Mouse (Mus musculus) myocyte (in vitro differentiated cells): Measurements from ENCODE around the gene Tesc.

Experiments used
- CEBPB ChIP-seq: IDR thresholded peaks from 2 replicates; pipeline ENCODE4 v1.6.1; 2011; ENCODE audit warnings: mild to moderate bottlenecking, moderate library complexity; ENCODE audit not compliant: poor library complexity, insufficient read depth, severe bottlenecking
- E2F4 ChIP-seq: IDR thresholded peaks from one replicate; pipeline ENCODE4 v1.6.1; 2011; ENCODE audit warnings: mild to moderate bottlenecking, control low read depth, moderate library complexity; ENCODE audit not compliant: insufficient read depth
- MAX ChIP-seq: IDR thresholded peaks from one replicate; pipeline ENCODE4 v1.6.1; 2011; ENCODE audit warnings: low read depth, mild to moderate bottlenecking, control low read depth
- MYOD1 ChIP-seq, 3 experiments: IDR thresholded peaks; one replicate each; pipeline ENCODE4 v1.6.1; 2011; ENCODE audit warnings: control low read depth in 2 of 3, low read depth in 2 of 3, mild to moderate bottlenecking in 2 of 3, moderate library complexity in 1 of 3; ENCODE audit not compliant: insufficient read length in 2 of 3, control insufficient read depth in 1 of 3
- POLR2A ChIP-seq: IDR thresholded peaks from one replicate; pipeline ENCODE4 v1.6.1; 2011; ENCODE audit warnings: low read depth, mild to moderate bottlenecking, control low read depth, moderate library complexity; ENCODE audit not compliant: insufficient read length
- POLR2AphosphoS2 ChIP-seq: IDR thresholded peaks from one replicate; pipeline ENCODE4 v1.6.1; 2011; ENCODE audit warnings: low read depth, control low read depth; ENCODE audit not compliant: insufficient read length
- REST ChIP-seq: IDR thresholded peaks from one replicate; pipeline ENCODE4 v1.6.1; 2011; ENCODE audit warnings: mild to moderate bottlenecking, control low read depth, moderate library complexity; ENCODE audit not compliant: insufficient read depth, insufficient read length
- TCF12 ChIP-seq: IDR thresholded peaks from one replicate; pipeline ENCODE4 v1.6.1; 2011; ENCODE audit warnings: mild to moderate bottlenecking, control low read depth; ENCODE audit not compliant: poor library complexity, insufficient read depth, severe bottlenecking
- TCF3 ChIP-seq: IDR thresholded peaks from one replicate; pipeline ENCODE4 v1.6.1; 2011; ENCODE audit warnings: low read depth, control low read depth; ENCODE audit not compliant: insufficient read length
- USF1 ChIP-seq: IDR thresholded peaks from one replicate; pipeline ENCODE4 v1.6.1; 2011; ENCODE audit warnings: low read depth, mild to moderate bottlenecking, control low read depth, moderate library complexity

DNA sequence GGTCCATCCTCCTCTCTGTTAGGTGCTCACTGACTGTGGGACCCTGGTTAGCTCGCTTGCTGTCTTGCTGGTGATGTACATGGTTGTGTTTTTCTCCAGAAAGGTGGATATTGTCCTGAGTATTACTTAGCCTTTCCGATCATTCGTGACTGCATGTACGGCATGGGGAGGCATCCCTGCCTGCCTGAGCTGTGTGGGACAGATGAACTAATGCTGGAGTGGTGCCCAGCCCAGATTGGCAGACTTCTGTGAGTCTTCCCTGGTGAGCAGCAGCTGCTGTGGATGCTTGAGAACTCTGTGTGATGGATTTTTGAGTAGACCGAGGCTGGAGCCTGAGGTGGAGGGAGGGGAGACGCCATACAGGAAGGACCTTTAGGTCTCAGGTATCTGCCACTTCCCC lies 17.4 kb downstream of the Tesc start:
- TF ChIP-seq MYOD1 (IDR thresholded peaks at IDR 0.05; ENCODE audit: control insufficient read depth in 1 of 3, insufficient read length in 2 of 3, low read depth in 2 of 3) (no peak), POLR2A (no peak), E2F4 (no peak), REST (no peak), TCF12 (no peak), TCF3 (no peak), CEBPB (no peak), POLR2AphosphoS2 (no peak), MAX (no peak), USF1 (no peak)
